Mouse (Mus musculus) layer of hippocampus, postnatal 36 days (tissue): ENCODE data around the gene Gm4312. TPM values are rescaled to one million over a fixed set of nuclear protein-coding genes. Genes with fewer than 3 reads are reported as not detected.
"Not testable (repeated sequence)": the region's sequence is repeated elsewhere in the genome, so short reads cannot be mapped to it uniquely, and the experiment has no call there.

ENCODE experiments used
- DNase-seq, 2 experiments: peaks; one replicate each; pipeline ENCODE4 v3.0.0; 2022
- total RNA-seq, 2 experiments: library from RNA; stranded (reverse); gene quantifications; 2 replicates each; pipeline ENCODE4 v1.2.3; 2021

The Gm4312 gene
- total RNA-seq, result not detected

DNA sequence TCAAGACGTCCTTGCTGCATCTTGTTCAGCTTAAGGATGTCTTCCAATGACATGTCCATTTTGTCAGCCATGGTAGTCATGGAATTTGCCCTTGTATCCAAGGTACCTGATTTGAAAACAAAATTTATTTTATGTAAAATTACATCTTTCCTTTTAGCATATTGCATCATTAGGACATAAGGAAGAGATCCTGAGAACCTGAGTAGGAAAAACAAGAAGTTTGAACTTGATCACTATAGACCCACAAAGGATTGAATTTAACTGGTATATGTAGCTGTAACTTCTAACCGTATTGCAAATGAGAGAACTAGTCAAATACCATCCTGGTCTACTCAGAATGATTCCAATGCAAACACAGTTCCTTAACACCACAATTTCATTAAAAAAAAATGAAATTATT lies at the start of gene Gm4312:
TSS of gene Gm4312 (minus strand) at position 101 of the 400 bp plus-strand sequence.
- not testable (repeated sequence) for DNase-seq

- no peak for DNase-seq
Measured at GRCm38 (mm10) chr10:100427592-100427991, 45.2 kb upstream of the Gm4312 start.

- DNase-seq, result no peak
Measured at GRCm38 (mm10) chr10:100415566-100415965, 33.2 kb upstream of the Gm4312 start.

GRCm38 (mm10) chr10:100402301-100402700 lies 19.9 kb upstream of the Gm4312 start:
- DNase-seq, result not testable (repeated sequence)

GRCm38 (mm10) chr10:100361038-100361437 lies 21.3 kb downstream of the Gm4312 start, which contains the start of gene Gm4307:
Gene Gm4307 (plus strand): TSS chr10:100361338.
- not testable (repeated sequence) for DNase-seq

GRCm38 (mm10) chr10:100356841-100357240 lies 25.5 kb downstream of the Gm4312 start:
- not testable (repeated sequence) for DNase-seq

GRCm38 (mm10) chr10:100350793-100351192 lies 31.6 kb downstream of the Gm4312 start, which contains the start of gene Gm4305:
Gene Gm4305 (plus strand): TSS chr10:100351093.
- not testable (repeated sequence) for DNase-seq

DNA sequence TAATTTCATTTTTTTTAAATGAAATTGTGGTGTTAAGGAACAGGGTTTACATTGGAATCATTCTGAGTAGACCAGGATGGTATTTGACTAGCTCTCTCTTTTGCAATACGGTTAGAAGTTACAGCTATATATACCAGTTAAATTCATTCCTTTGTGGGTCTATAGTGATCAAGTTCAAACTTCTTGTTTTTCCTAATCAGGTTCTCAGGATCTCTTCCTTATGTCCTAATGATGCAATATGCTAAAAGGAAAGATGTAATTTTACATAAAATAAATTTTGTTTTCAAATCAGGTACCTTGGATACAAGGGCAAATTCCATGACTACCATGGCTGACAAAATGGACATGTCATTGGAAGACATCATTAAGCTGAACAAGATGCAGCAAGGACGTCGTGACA lies 36.7 kb downstream of the Gm4312 start, which contains the start of gene Gm4303:
TSS of gene Gm4303 (plus strand) at position 301 of the 400 bp plus-strand sequence.
- not testable (repeated sequence) for DNase-seq

- not testable (repeated sequence) for DNase-seq
Measured at GRCm38 (mm10) chr10:100340536-100340935, 41.8 kb downstream of the Gm4312 start, which contains the start of gene Gm4302. Gene Gm4302 (plus strand): TSS chr10:100340836.

DNA sequence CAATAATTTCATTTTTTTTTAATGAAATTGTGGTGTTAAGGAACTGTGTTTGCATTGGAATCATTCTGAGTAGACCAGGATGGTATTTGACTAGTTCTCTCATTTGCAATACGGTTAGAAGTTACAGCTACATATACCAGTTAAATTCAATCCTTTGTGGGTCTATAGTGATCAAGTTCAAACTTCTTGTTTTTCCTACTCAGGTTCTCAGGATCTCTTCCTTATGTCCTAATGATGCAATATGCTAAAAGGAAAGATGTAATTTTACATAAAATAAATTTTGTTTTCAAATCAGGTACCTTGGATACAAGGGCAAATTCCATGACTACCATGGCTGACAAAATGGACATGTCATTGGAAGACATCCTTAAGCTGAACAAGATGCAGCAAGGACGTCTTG lies 47.0 kb downstream of the Gm4312 start, which contains the start of gene Gm4301:
TSS of gene Gm4301 (plus strand) at position 301 of the 400 bp plus-strand sequence.
- not testable (repeated sequence) for DNase-seq

Other genes with a start within 250 kb of the Gm4312 start
- gene Gm4301, start 46.9 kb downstream of the Gm4312 start, total RNA-seq, result not detected
- not detected for gene Gm4302, start 41.7 kb downstream of the Gm4312 start, total RNA-seq
- gene Gm4303, start 36.6 kb downstream of the Gm4312 start, total RNA-seq, result not detected
- not detected for gene Gm4305, start 31.5 kb downstream of the Gm4312 start, total RNA-seq
- not detected for gene Gm4307, start 21.2 kb downstream of the Gm4312 start, total RNA-seq
- 10 to 100 TPM; 12.7 to 14.4 TPM for gene Tmtc3, start 104.8 kb upstream of the Gm4312 start, total RNA-seq
- 10 to 100 TPM; 12.5 to 14.0 TPM for gene Cep290, start 105.0 kb upstream of the Gm4312 start, total RNA-seq
- 10 to 100 TPM; 26.2 to 32.2 TPM for gene 4930430F08Rik, start 207.9 kb upstream of the Gm4312 start, total RNA-seq
- gene 1700017N19Rik, start 207.9 kb upstream of the Gm4312 start, total RNA-seq, result not detected